Mouse (Mus musculus) liver, embryonic 14.5 days (tissue): ENCODE results near the gene Gm884.

ENCODE experiments used
- CTCF ChIP-seq: IDR thresholded peaks from 2 replicates; pipeline ENCODE4 v1.5.1; 2016; ENCODE audit warnings: antibody characterized with exemption, low read depth, control low read depth
- EP300 ChIP-seq: IDR thresholded peaks from 2 replicates; pipeline ENCODE4 v1.6.1; 2016; ENCODE audit warnings: antibody characterized with exemption, low read depth

DNA sequence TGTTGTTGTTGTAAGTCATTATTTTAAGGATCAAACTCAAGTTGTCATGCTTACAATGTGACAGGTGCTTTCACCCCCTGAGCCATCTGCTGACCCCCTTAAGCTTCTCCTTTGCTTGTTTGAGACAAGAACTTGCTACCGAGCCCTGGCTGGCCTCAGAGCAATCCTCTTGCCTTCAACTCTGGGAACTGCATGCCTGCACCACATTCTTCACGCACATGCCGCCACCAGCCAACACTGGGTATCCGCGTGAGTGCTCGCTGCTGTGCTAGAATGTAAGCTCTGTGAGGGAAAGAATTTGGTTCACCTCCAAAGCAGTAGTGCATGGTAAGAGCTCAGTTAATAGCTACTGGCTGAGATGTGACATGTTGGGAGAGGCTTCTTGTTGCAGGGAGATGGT is 15.3 kb upstream of the Gm884 start:
- TF ChIP-seq CTCF = no peak
- TF ChIP-seq EP300 = no peak
